In the genomic region with DNA sequence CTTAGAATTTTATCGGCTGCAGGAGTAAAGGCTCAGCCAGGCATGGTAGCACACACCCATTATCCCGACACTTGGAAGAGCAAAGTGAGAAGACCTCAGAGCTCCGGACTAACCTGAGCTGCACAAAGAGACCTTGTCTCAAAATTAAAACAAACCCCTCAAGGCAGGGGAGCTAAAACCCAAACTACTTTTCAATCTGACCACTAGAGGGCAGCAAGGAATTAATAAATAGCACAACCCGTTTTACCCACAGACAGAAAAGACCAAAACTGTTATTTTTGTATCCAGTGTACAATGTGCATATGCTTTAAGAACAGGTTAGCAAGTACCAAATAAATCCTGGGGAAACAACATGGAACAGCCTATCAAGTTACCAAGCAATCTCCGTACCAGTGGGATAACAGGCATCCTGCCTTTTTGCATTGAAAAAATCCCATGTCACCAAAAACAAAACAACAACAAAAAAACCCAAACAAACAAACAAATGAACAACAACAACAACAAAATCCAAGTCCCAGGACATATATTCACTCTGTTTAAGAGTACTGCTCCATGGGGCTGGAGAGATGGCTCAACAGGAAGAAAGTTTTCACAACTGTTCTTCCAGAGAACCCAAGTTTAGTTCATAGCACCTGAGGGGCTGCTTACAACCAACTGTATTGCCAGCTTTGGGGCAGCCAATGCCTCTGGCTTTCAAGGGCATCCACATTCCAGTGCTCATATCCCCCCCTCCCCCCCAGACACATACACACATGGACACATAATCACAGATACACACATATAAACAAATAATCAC, we compare ENCODE assay signal across 8 mouse cellular contexts. TPM values are rescaled to one million over a fixed set of nuclear protein-coding genes. Genes with fewer than 3 reads are reported as not detected.
DNase-seq lines count a peak whose midpoint lies in the region; ATAC-seq lines count a peak whose summit lies in the region.

No protein-coding gene starts in this region.

- ATAC-seq in cerebellum, adult (ENCODE audit: insufficient number of reproducible peaks, low FRiP score, low TSS enrichment): peak; percentile 53
- ATAC-seq in intestine, embryonic 14.5 days (replicated peaks; ENCODE audit: low FRiP score, low TSS enrichment, low read depth): peak; percentile 41; the same call in 1 of the 2 replicates

- H3K27ac ChIP-seq in intestine, embryonic 14.5 days (ENCODE audit: low read depth): peak overlapping the region; percentile 64

- H3K36me3 ChIP-seq in intestine, embryonic 14.5 days (ENCODE audit: control insufficient read depth, insufficient read depth, low read length): 0 out of 2 replicates have a peak, but pooled peaks cover under 1% of the 10 kb centered on the region

- 44% methylated on average over 5 of the region's 5 CpGs for WGBS in intestine, embryonic 14.5 days

- H3K27me3 ChIP-seq in intestine, embryonic 14.5 days (replicated peaks; ENCODE audit: control insufficient read depth, insufficient read depth, low read length): no peaks in the 10 kb centered on the region

- H3K9ac ChIP-seq in intestine, embryonic 14.5 days (ENCODE audit: low read length): no peak overlapping the region

- no peak overlapping the region for H3K4me3 ChIP-seq in intestine, embryonic 14.5 days (ENCODE audit: low read depth, low read length)

- no peak overlapping the region for H3K4me2 ChIP-seq in intestine, embryonic 14.5 days (ENCODE audit: low read length)

- H3K9me3 ChIP-seq in intestine, embryonic 14.5 days (ENCODE audit: control insufficient read depth, low read length): no peaks in the 10 kb centered on the region

- intact Hi-C loops in left cerebral cortex, postnatal 25 days (cut with DNase I): loop anchor here (1.0 to 10.0 kb wide), 4 partner anchors 151 to 220 kb away; no protein-coding TSS in a partner anchor
- intact Hi-C loops in left cerebral cortex, postnatal 36 days (cut with DNase I): loop anchor here (5.0 to 10.0 kb wide), 5 partner anchors 116 to 224 kb away; no protein-coding TSS in a partner anchor

- no peaks in the 10 kb centered on the region; the same call in 1 of the 2 replicates for H3K4me1 ChIP-seq in intestine, embryonic 14.5 days (replicated peaks; ENCODE audit: control insufficient read depth, insufficient read depth, low read length)

- DNase-seq in cerebellum, adult 11-12 months: no peak
- peak; percentile 20 to 46 for DNase-seq in left cerebral cortex, postnatal 25 days (ENCODE audit: low spot score in 2 of 2)
- DNase-seq in left cerebral cortex, postnatal 36 days (ENCODE audit: low spot score in 2 of 2): no peak
- DNase-seq in cerebellum, adult 18-20 months: peak; percentile 25 to 31
- DNase-seq in intestine, embryonic 14.5 days (ENCODE audit: low spot score): no peak
- peak; percentile 86 for DNase-seq in retina, embryonic 14.5 days (ENCODE audit: low spot score)
- no peak for DNase-seq in adrenal gland, postnatal 36 days

RNA-seq across cellular contexts. Expression of a gene that starts 53.1 kb away (rescaled TPM):
- 10 to 100 TPM; 15.9 to 20.5 TPM for total RNA-seq in left cerebral cortex, postnatal 25 days (2021)
- total RNA-seq in left cerebral cortex, postnatal 36 days (2021): 10 to 100 TPM; 23.6 to 24.2 TPM
- 57.4 and 59.7 TPM in 2 replicates for polyA plus RNA-seq in intestine, embryonic 14.5 days (2014; fragmentation: Nextera tagmentation; extraction: Ambion mirVana)
- total RNA-seq in adrenal gland, postnatal 36 days (2021): 1 to 10 TPM; 1.7 to 3.8 TPM

Comparison
In these comparisons a context has a peak if more than half of its experiments do, and no peak if none do; other contexts are left out.
1. DNase-seq: peak in left cerebral cortex, postnatal 25 days (2 of 2), cerebellum, adult 18-20 months (2 of 2) and retina, embryonic 14.5 days (single experiment); none in cerebellum, adult 11-12 months (single experiment), left cerebral cortex, postnatal 36 days (0 of 2), intestine, embryonic 14.5 days (single experiment) and adrenal gland, postnatal 36 days (0 of 2).